Mouse (Mus musculus) forebrain, embryonic 11.5 days (tissue): ENCODE data around the gene Fbxo28. TPM values are rescaled to one million over a fixed set of nuclear protein-coding genes. Genes with fewer than 3 reads are reported as not detected.

Source experiments
- polyA plus RNA-seq: library from polyadenylated mRNA; unstranded; fragments of >200 nt; fragmentation: Nextera tagmentation; extraction: Ambion mirVana; gene quantifications from 2 replicates; pipeline ENCODE4 v1.2.1, GENCODE M21; 2014

Gene Fbxo28
- polyA plus RNA-seq, 1 experiment from 2014 or later = 27.7 TPM

Other genes starting within 250 kb of the Fbxo28 start
- gene Srp9, start 216.9 kb downstream of the Fbxo28 start, polyA plus RNA-seq = 143 and 151 TPM in 2 replicates
- not detected in 2 replicates for gene Vmn1r1, start 177.1 kb downstream of the Fbxo28 start, polyA plus RNA-seq
- gene Degs1, start 58.8 kb downstream of the Fbxo28 start, polyA plus RNA-seq = 61.2 and 65.8 TPM in 2 replicates
- gene Trp53bp2, start 67.5 kb upstream of the Fbxo28 start, polyA plus RNA-seq = 35.7 and 38.5 TPM in 2 replicates
- gene Capn2, start 176.0 kb upstream of the Fbxo28 start, polyA plus RNA-seq = 90.8 and 91.6 TPM in 2 replicates
- gene Capn8, start 223.4 kb upstream of the Fbxo28 start, polyA plus RNA-seq = 0.08 TPM in 1 of 2 replicates, not detected in the other